Mouse (Mus musculus) E14TG2a.4 (cell line): ENCODE results near the gene Kat14.

Experiments
- H3K27me3 ChIP-seq: 2 replicates; pipeline ENCODE4 v1.6.1; 2014; ENCODE audit warnings: low read length, control low read depth; ENCODE audit not compliant: insufficient read depth
- H3K36me3 ChIP-seq: 2 replicates; pipeline ENCODE4 v1.6.1; 2014; ENCODE audit warnings: low read length, control low read depth; ENCODE audit not compliant: insufficient read depth
- H3K4me1 ChIP-seq: replicated peaks from 2 replicates; pipeline ENCODE4 v1.6.1; 2014; ENCODE audit warnings: low read depth, low read length, control low read depth
- H3K4me3 ChIP-seq: replicated peaks from 2 replicates; pipeline ENCODE4 v1.5.1; 2014; ENCODE audit warnings: mild to moderate bottlenecking, low read length
- H3K9me3 ChIP-seq: 2 replicates; pipeline ENCODE4 v1.6.1; 2014; ENCODE audit warnings: low read length, control low read depth
- CTCF ChIP-seq: conservative IDR thresholded peaks from 2 replicates; pipeline ENCODE4 v1.5.1; 2014; ENCODE audit warnings: low read length
- NANOG ChIP-seq: IDR thresholded peaks from 2 replicates; pipeline ENCODE4 v1.6.1; 2014; ENCODE audit warnings: borderline replicate concordance, low read length, mixed read lengths
- POU5F1 ChIP-seq: IDR thresholded peaks from 2 replicates; pipeline ENCODE4 v1.6.1; 2014; ENCODE audit warnings: low read length, borderline replicate concordance

Kat14 gene

GRCm38 (mm10) chr2:144452364-144453008 lies 83.7 kb downstream of the Kat14 start:
- no peaks in the 10 kb centered on the region for H3K36me3 ChIP-seq
- H3K4me1 ChIP-seq = no peaks in the 10 kb centered on the region
- no peak overlapping the region for H3K4me3 ChIP-seq
- TF ChIP-seq CTCF (peak; percentile 42), NANOG (no peak), POU5F1 (no peak)
- H3K27me3 ChIP-seq = no peaks in the 10 kb centered on the region
- H3K9me3 ChIP-seq = no peaks in the 10 kb centered on the region
